In the genomic region with DNA sequence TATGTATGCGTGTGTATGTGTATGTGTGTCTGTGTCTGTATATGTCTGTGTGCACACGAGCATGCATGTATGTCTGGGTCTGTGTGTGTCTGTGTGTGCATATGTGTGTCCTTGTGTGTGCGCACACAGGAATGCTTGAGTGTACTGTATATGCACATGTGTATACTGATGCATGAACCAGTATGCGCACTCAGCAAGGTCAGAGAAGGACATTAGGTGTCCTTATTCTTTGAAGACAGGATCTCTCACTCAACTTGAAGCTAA, we compare ENCODE assay signal across 11 mouse cellular contexts. TPM values are rescaled to one million over a fixed set of nuclear protein-coding genes. Genes with fewer than 3 reads are reported as not detected.
DNase-seq lines count a peak whose midpoint lies in the region; ATAC-seq and TF ChIP-seq lines count a peak whose summit lies in the region.
"Had no signal": no experiment of that assay in that cellular context is flagged by ENCODE, and none has a peak within 500 bp of the region (broad histone marks: within the 10 kb centered on the region; RNA-seq: fewer than 3 reads in every experiment).

No protein-coding gene starts in this region.

- H3K9me3 ChIP-seq in heart, embryonic 15.5 days (replicated peaks): no peaks in the 10 kb centered on the region
- no peaks in the 10 kb centered on the region for H3K9me3 ChIP-seq in stomach, embryonic 14.5 days (ENCODE audit: control insufficient read depth, low read depth, low read length)
- no peaks in the 10 kb centered on the region for H3K9me3 ChIP-seq in stomach, postnatal 0 days (ENCODE audit: control insufficient read depth, low read length)
- H3K9me3 ChIP-seq in midbrain, embryonic 12.5 days: no peaks in the 10 kb centered on the region
- no peaks in the 10 kb centered on the region for H3K9me3 ChIP-seq in liver, embryonic 12.5 days (replicated peaks)
- H3K9me3 ChIP-seq: liver, embryonic 15.5 days had no signal

- no peaks in the 10 kb centered on the region for H3K36me3 ChIP-seq in heart, embryonic 15.5 days
- no peaks in the 10 kb centered on the region for H3K36me3 ChIP-seq in stomach, embryonic 14.5 days (ENCODE audit: control insufficient read depth, insufficient read depth, low read length)
- no peaks in the 10 kb centered on the region for H3K36me3 ChIP-seq in stomach, postnatal 0 days (ENCODE audit: control insufficient read depth, insufficient read depth, low read length)
- H3K36me3 ChIP-seq in midbrain, embryonic 12.5 days: no peaks in the 10 kb centered on the region
- no peaks in the 10 kb centered on the region for H3K36me3 ChIP-seq in liver, embryonic 12.5 days
- H3K36me3 ChIP-seq: liver, embryonic 15.5 days had no signal

- TF ChIP-seq EP300 in stomach, postnatal 0 days (optimal IDR thresholded peaks at IDR 0.05): no peak

- no peak overlapping the region for H3K4me3 ChIP-seq in heart, embryonic 15.5 days
- no peak overlapping the region for H3K4me3 ChIP-seq in stomach, embryonic 14.5 days (ENCODE audit: low read depth, low read length)
- no peak overlapping the region for H3K4me3 ChIP-seq in stomach, postnatal 0 days (ENCODE audit: low read depth, low read length)
- H3K4me3 ChIP-seq in midbrain, embryonic 12.5 days: no peak overlapping the region
- no peak overlapping the region for H3K4me3 ChIP-seq in liver, embryonic 12.5 days
- H3K4me3 ChIP-seq: liver, embryonic 15.5 days had no signal

- H3K27me3 ChIP-seq in heart, embryonic 15.5 days: no peaks in the 10 kb centered on the region
- H3K27me3 ChIP-seq in stomach, embryonic 14.5 days (ENCODE audit: control insufficient read depth, insufficient read depth, low read length): no peaks in the 10 kb centered on the region
- H3K27me3 ChIP-seq in stomach, postnatal 0 days (ENCODE audit: control insufficient read depth, insufficient read depth, low read length): no peaks in the 10 kb centered on the region
- no peaks in the 10 kb centered on the region for H3K27me3 ChIP-seq in midbrain, embryonic 12.5 days
- no peaks in the 10 kb centered on the region for H3K27me3 ChIP-seq in liver, embryonic 12.5 days (replicated peaks)
- H3K27me3 ChIP-seq: liver, embryonic 15.5 days had no signal

- H3K9ac ChIP-seq in heart, embryonic 15.5 days: no peak overlapping the region
- H3K9ac ChIP-seq in stomach, embryonic 14.5 days (replicated peaks; ENCODE audit: low read depth, low read length): no peak overlapping the region
- no peak overlapping the region for H3K9ac ChIP-seq in stomach, postnatal 0 days (ENCODE audit: low read length)
- no peak overlapping the region for H3K9ac ChIP-seq in midbrain, embryonic 12.5 days (replicated peaks)
- H3K9ac ChIP-seq in liver, embryonic 12.5 days: no peak overlapping the region
- H3K9ac ChIP-seq: liver, embryonic 15.5 days had no signal

- ATAC-seq in heart, embryonic 15.5 days (replicated peaks; ENCODE audit: insufficient number of reproducible peaks, insufficient read depth, low FRiP score, low read depth): no peak
- ATAC-seq in stomach, embryonic 14.5 days (ENCODE audit: insufficient number of reproducible peaks, insufficient read depth, low FRiP score, low read depth): no peak
- ATAC-seq in stomach, postnatal 0 days (ENCODE audit: low FRiP score, low TSS enrichment): no peak
- ATAC-seq in midbrain, embryonic 12.5 days (ENCODE audit: low FRiP score, low read depth): peak; percentile 48
- ATAC-seq in liver, embryonic 12.5 days: no peak
- ATAC-seq in cerebellum, adult (ENCODE audit: insufficient number of reproducible peaks, low FRiP score, low TSS enrichment): no peak

- 0 out of 2 replicates have a peak overlapping the region, but pooled peaks have one; percentile 5 for H3K27ac ChIP-seq in heart, embryonic 15.5 days
- peak overlapping the region; percentile 0; the same call in 1 of the 2 replicates for H3K27ac ChIP-seq in stomach, embryonic 14.5 days (ENCODE audit: low read length)
- H3K27ac ChIP-seq in stomach, postnatal 0 days (replicated peaks): no peak overlapping the region
- H3K27ac ChIP-seq in midbrain, embryonic 12.5 days (replicated peaks): peak overlapping the region; percentile 69
- H3K27ac ChIP-seq in liver, embryonic 12.5 days: no peak overlapping the region
- H3K27ac ChIP-seq: liver, embryonic 15.5 days had no signal

- no peak for DNase-seq in heart, postnatal 4 days
- no peak for DNase-seq in stomach, postnatal 0 days (ENCODE audit: low spot score)
- DNase-seq in retina, postnatal 1 day: no peak
- DNase-seq: B cell, adult 2 months; thymus, postnatal 25 days had no signal

- no peak for TF ChIP-seq CTCF in stomach, postnatal 0 days (IDR thresholded peaks at IDR 0.05; ENCODE audit: low read depth)

- H3K4me1 ChIP-seq in heart, embryonic 15.5 days (replicated peaks): peaks cover 9% of the 10 kb centered on the region
- peaks cover 12% of the 10 kb centered on the region for H3K4me1 ChIP-seq in stomach, embryonic 14.5 days (ENCODE audit: control insufficient read depth, insufficient read depth, low read length)
- no peaks in the 10 kb centered on the region for H3K4me1 ChIP-seq in stomach, postnatal 0 days (replicated peaks; ENCODE audit: control insufficient read depth, insufficient read depth)
- H3K4me1 ChIP-seq in midbrain, embryonic 12.5 days: peaks cover 15% of the 10 kb centered on the region
- no peaks in the 10 kb centered on the region for H3K4me1 ChIP-seq in liver, embryonic 12.5 days
- H3K4me1 ChIP-seq: liver, embryonic 15.5 days had no signal

- WGBS in heart, embryonic 15.5 days: 86% methylated on average over 4 of the region's 4 CpGs
- WGBS in stomach, embryonic 14.5 days: 91% methylated on average over 4 of the region's 4 CpGs
- 88% methylated on average over 4 of the region's 4 CpGs for WGBS in stomach, postnatal 0 days
- 95% methylated on average over 4 of the region's 4 CpGs for WGBS in midbrain, embryonic 12.5 days
- WGBS in liver, embryonic 12.5 days (ENCODE audit: insufficient replicate concordance): 83% methylated on average over 4 of the region's 4 CpGs

- H3K4me2 ChIP-seq in heart, embryonic 15.5 days: no peak overlapping the region
- H3K4me2 ChIP-seq in stomach, embryonic 14.5 days (replicated peaks; ENCODE audit: low read depth, low read length): no peak overlapping the region
- no peak overlapping the region for H3K4me2 ChIP-seq in stomach, postnatal 0 days (replicated peaks; ENCODE audit: low read depth)
- H3K4me2 ChIP-seq in midbrain, embryonic 12.5 days (replicated peaks): no peak overlapping the region
- H3K4me2 ChIP-seq in liver, embryonic 12.5 days: no peak overlapping the region
- H3K4me2 ChIP-seq: liver, embryonic 15.5 days had no signal

RNA-seq across cellular contexts. Expression of gene Tmem17, which starts 49.4 kb away (rescaled TPM):
- polyA plus RNA-seq in heart, embryonic 15.5 days (2015; fragmentation: Nextera tagmentation; extraction: Ambion mirVana): 10.2 and 10.3 TPM in 2 replicates
- total RNA-seq in heart, postnatal 4 days (2021): 1 to 10 TPM; 3.3 to 3.4 TPM
- polyA plus RNA-seq in stomach, embryonic 14.5 days (2014; fragmentation: Nextera tagmentation; extraction: Ambion mirVana): 15.8 and 16.6 TPM in 2 replicates
- 7.9 and 9.5 TPM in 2 replicates for polyA plus RNA-seq in stomach, postnatal 0 days (2015; fragmentation: Nextera tagmentation; extraction: Ambion mirVana)
- polyA plus RNA-seq in midbrain, embryonic 12.5 days (2016; fragmentation: Nextera tagmentation; extraction: Ambion mirVana): 15.1 and 16.0 TPM in 2 replicates
- 3.8 and 4.1 TPM in 2 replicates for polyA plus RNA-seq in liver, embryonic 12.5 days (2016; fragmentation: Nextera tagmentation; extraction: Ambion mirVana)

Comparison
In these comparisons a context has a peak if more than half of its experiments do, and no peak if none do; other contexts are left out.
1. H3K27ac ChIP-seq: peak in heart, embryonic 15.5 days (single experiment), stomach, embryonic 14.5 days (single experiment) and midbrain, embryonic 12.5 days (single experiment); none in stomach, postnatal 0 days (single experiment) and liver, embryonic 12.5 days (single experiment).